Mouse (Mus musculus) CD4-positive, CD25-positive, alpha-beta regulatory T cell (primary cell): ENCODE results near the gene Gm6096. TPM values are rescaled to one million over a fixed set of nuclear protein-coding genes. Genes with fewer than 3 reads are reported as not detected.

Experiments used
- polyA plus RNA-seq: library from polyadenylated mRNA; unstranded; fragments of 100-300 nt; shearing (Covaris generic); gene quantifications from one replicate; pipeline ENCODE4 v1.2.1, GENCODE M21; 2017

Gm6096 gene
- polyA plus RNA-seq: 0.95 TPM

DNA sequence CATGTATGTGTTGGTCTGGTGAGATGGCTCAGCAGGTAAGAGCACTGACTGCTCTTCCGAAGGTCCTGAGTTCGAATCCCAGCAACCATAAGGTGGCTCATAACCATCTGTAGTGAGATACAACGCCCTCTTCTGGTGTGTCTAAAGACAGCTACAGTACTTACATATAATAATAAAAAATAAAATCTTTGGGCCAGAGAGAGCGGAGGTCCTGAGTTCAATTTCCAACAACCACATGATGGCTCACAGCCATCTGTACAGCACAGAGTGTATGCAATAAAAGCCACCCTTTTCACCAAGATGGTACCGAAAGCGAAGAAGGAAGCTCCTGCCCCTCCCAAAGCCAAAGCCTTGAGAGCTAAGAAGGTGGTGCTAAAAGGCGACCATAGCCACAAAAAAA is at the start of gene Gm6096:
Gm6096 (plus strand) TSS at position 301 of the 400 bp plus-strand sequence.

DNA sequence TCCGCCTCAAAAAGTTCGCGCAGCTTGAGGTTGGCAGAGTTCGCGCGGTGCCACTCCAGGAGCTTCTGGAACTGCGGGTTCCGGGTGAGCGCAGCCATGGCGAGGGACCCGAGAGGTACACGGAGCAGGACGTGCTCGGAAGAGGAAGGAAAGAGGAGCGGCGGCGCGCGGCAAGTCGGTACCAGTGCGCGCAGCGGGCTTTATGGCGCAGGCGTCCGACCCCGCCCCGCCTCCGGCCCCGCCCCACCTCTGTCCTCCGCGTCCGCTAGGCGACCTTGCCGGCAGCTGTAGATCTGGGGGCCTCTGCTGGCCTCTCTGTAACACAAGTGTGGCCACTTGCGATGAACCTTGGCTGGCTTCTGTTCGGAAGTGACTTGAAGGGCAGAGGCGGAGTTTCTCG is 20.7 kb upstream of the Gm6096 start, which contains the start of gene Gpi1:
Gpi1 (minus strand) TSS at position 221 of the 400 bp plus-strand sequence.

Other genes with a start within 250 kb of the Gm6096 start
- gene Scgb2b27, start 237.1 kb upstream of the Gm6096 start, polyA plus RNA-seq: not detected
- gene Scgb1b27, start 229.6 kb upstream of the Gm6096 start, polyA plus RNA-seq: not detected
- gene Scgb1b30, start 155.6 kb upstream of the Gm6096 start, polyA plus RNA-seq: not detected
- gene Wtip, start 117.8 kb upstream of the Gm6096 start, polyA plus RNA-seq: not detected
- gene Uba2, start 81.4 kb upstream of the Gm6096 start, polyA plus RNA-seq: 145 TPM
- 51.7 TPM for gene Pdcd2l, start 54.4 kb upstream of the Gm6096 start, polyA plus RNA-seq
- gene Gpi1, start 20.7 kb upstream of the Gm6096 start, polyA plus RNA-seq: 266 TPM
- 27.3 TPM for gene 4931406P16Rik, start 62.5 kb downstream of the Gm6096 start, polyA plus RNA-seq
- 174 TPM for gene Lsm14a, start 142.3 kb downstream of the Gm6096 start, polyA plus RNA-seq